Mouse (Mus musculus) heart, adult 2 months (tissue): ENCODE measurements around the gene Mctp1.

Experiments used
- CTCF ChIP-seq: fragments of 200-600 bp; IDR thresholded peaks from 2 replicates; pipeline ENCODE4 v1.8.1; 2022; ENCODE audit warnings: antibody characterized with exemption, mild to moderate bottlenecking, moderate library complexity
- POLR2A ChIP-seq: fragments of 200-500 bp; IDR thresholded peaks from 2 replicates; pipeline ENCODE4 v1.6.1; 2011; ENCODE audit warnings: mild to moderate bottlenecking, low read depth, low read length, control low read depth; ENCODE audit not compliant: insufficient read depth

DNA sequence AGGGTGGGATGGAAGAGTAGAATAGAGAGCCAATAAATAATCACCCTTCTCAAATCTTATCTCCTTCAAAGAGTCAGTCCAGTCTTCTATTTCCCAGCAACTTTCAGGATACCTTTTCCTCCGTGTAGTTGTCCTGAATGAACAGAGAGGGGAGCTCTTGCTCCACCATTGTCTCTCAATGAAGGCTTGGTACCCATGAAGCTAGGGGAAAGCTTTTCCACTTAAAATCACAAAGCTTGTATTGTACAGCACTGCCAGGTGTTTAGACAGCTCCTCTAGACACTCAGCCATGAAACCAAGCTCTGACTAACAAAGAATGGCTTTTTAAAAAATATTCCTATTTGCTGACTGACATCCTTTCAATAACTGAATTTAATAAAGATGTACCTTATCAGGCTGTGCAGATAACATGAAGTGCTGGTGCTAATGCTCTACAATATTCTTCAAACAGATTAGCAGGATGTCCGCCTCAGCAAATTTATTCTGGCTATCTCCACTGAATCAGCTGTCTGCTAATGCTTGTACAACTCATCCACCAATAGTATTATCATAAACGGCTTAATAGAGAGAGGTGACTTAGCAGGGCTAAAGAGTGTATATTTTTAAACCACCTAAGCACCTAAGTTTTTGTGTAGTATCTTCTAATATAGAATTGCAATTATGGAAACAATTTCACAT lies 417.9 kb downstream of the Mctp1 start:
- peak; percentile 52 for TF ChIP-seq CTCF
- no peak for TF ChIP-seq POLR2A
